Mouse (Mus musculus): ENCODE data around the gene Fam131c.

Gene Fam131c

GRCm38 (mm10) chr4:141408577-141408976 is 40.6 kb downstream of the Fam131c start:
- no peak for DNase-seq (ENCODE audit: low spot score)

GRCm38 (mm10) chr4:141411430-141411992 is 43.5 kb downstream of the Fam131c start:
- DNase-seq (ENCODE audit: low spot score), result no peak

- DNase-seq (ENCODE audit: low spot score), result no peak
These were observed 47.9 kb downstream of the Fam131c start, which contains the start of gene Clcnkb for GRCm38 (mm10) chr4:141415924-141416323. Gene Clcnkb (minus strand): TSS chr4:141416014.

- no peak for DNase-seq (ENCODE audit: low spot score)
These were observed 51.6 kb downstream of the Fam131c start for GRCm38 (mm10) chr4:141419398-141420191.

DNA sequence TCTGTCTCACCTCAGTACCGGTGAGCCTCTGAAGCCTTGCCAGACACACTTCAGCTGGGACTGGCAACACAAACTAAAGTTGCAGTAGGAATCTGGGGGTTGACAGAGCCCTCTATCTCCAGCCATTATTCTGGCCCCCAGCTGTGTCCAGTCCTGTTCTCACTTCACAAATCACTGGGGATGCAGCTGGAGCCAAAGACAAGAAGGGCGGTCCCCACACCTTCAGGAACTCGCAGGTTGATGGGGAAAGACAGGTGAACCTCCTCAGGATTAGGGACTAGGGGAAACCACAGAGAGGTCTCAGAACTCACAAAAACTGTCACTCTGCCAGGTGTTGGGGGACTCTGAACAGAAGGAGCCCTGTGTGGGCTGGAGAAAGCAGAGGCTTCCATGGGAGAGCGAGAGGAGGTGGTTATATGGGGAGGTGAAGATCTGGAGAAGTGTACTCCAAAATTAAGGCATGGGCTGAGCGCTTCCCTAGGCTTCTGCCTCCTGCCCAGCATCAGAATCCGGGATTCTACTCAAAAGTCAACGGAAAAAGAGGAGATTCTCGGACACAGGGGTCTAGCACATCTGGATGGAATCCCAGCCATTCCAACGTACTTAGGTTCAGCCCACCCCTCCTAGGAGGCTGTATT is 52.3 kb downstream of the Fam131c start, which contains the start of gene Hspb7:
Gene Hspb7 (plus strand): TSS at position 588 of the 638 bp plus-strand sequence.
- no peak for DNase-seq (ENCODE audit: low spot score)

GRCm38 (mm10) chr4:141420886-141421285 is 52.9 kb downstream of the Fam131c start:
- no peak for DNase-seq (ENCODE audit: low spot score)

GRCm38 (mm10) chr4:141421423-141421822 is 53.4 kb downstream of the Fam131c start:
- no peak for DNase-seq (ENCODE audit: low spot score)

DNA sequence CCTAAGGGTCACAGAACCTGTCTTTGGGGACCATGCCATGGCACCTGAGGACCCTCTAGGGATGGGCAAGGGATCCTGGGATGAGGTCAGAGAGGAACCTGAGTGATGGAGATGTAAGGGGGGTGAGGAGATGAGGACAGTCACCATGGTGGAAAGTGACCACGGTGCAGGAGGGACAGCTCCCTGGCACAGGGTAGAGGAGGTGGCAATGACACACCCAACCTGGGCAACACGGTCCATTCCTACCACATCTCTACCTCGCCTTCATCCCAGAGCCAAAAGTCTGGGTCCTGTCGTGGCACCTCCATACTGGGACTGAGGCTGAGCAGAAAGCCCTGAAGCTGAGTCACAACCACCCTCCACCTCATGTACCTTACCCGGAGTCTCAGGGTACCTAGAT is 54.8 kb downstream of the Fam131c start:
- no peak for DNase-seq (ENCODE audit: low spot score)

DNA sequence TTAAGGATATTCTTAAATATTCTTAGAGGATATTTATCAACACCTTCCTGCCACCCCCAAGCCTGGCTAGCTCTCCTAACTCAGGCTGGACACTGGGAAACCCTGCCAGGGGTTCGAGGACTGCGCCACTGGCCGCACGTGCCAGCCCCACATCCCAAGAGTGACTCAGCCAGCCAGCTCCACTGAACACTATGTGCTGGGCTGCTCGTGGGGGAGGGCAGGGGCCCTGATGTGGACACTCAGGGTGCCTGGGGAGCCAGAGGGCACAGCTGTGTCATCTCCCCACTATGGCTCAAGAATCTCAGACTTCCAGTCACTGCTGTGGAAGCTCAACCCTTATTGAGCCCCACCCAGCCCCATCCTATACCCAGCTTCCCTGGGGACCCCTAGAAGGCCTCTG is 55.3 kb downstream of the Fam131c start:
- no peak for DNase-seq (ENCODE audit: low spot score)

GRCm38 (mm10) chr4:141423691-141424431 is 55.8 kb downstream of the Fam131c start:
- no peak for DNase-seq (ENCODE audit: low spot score)

DNA sequence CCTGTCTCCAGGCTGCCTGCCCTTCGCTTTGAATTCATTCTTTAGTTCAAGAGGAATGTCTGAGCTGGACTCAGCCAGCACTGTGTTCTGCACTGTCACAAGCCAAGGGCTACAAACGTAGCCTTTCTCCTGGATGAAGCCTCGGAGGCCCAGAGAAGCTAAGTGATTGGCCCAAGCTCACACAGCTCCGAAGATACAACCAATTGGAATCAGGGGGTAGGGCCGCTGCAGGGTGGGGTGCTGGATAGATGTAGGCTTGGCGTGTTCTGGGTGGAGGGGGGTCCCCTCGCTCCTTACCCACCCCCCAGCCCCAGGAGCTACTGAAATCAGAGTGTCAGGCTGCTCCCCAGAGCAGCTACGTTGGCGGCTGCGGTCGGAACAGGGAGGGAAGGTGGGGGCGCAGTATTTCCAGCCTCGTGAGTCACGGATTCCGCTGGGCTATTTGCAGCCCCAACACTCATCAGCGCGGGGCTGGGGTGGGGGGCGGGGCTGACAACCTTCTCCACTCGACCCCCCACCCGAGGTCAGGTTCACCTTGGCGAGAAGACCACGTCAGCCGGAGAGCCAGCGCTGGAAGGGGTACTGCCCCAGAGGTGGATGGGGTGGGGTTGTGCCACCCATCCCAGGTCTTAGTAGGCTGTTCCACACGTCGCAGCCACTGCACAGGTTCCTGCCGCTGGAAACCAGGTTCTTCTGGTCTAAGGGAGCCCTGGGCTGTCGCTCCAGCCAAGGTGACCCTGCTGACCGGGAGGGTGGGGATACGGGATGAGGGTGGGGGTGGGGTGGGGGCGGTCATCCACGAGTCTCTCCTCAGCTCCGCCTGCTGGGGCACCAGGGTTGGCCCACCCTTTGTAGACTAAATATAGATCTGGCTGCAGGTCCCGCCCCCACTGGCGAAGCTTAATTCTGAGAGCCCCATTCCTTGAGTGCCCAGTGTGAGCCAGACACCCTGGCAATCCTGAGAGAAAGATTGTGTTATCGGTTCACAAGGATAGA is 57.8 kb downstream of the Fam131c start:
- peak; percentile 77 for DNase-seq (ENCODE audit: low spot score)

DNA sequence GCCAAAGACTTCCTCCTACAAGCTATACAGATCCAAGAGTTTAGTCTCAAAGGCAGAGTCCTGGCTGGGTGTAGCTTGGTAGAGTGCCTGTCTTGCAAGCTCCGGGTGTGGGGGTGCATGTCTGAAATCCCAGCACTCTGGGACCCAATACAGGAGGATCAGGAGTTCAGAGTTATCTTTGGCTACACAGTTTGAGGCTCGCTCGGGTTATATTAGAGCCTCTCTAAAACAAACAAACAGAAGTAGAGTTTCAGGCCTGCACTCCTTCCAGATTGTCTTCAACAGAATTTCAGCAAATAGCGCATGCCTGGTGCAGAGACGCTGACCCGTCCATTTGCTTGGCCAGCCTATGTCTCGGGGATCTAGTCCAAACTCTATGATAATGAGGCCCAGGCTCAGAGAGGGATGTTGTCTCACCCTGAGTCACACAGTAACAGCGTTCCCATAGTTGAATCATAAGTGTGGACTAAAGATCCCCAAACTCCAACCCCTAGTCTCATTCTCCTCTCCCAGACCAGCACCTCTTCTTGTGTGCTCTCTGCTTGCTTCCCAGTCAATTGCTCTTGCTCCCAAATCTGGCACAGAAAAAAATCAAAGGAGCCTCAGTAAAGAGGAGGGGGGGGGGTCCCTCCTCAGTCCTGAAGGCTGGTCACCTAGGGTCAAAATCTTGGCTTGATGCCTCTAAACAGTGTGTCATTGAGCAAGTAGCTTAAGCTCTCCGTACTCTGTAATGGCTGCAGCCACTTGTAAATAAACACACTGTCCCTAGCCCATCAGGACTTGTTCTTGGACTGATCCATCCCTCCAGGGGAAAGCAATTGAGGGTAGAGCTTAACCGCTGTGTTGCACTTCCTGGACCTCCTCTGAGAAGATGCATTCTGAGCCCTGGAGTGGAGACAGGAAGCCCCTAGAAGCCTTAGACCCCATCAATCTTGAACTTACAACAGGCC is 59.1 kb downstream of the Fam131c start:
- no peak for DNase-seq (ENCODE audit: low spot score)

- no peak for DNase-seq (ENCODE audit: low spot score)
These were observed 59.9 kb downstream of the Fam131c start for GRCm38 (mm10) chr4:141427921-141428320.

- no peak for DNase-seq (ENCODE audit: low spot score)
These were observed 61.4 kb downstream of the Fam131c start for GRCm38 (mm10) chr4:141429381-141429780.

DNA sequence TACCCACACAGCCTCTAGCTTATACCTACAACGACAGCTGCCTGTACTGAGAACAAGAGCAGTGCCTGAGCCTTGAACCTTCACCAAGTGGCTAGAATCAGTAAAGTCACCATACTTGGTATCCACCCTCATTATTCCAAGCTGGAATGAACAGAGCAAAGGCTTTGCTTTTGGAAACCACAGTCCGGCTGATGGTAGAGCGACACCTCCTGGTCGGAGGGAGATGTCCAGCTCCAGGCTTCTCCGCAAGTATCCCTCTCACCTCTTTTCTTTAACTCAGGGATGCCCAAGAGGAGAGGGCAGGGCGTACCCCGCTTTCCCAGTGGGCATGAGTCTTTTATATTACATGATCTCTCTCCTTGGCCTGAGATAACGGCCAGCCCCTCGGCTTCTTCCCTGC is 61.8 kb downstream of the Fam131c start:
- no peak for DNase-seq (ENCODE audit: low spot score)

DNA sequence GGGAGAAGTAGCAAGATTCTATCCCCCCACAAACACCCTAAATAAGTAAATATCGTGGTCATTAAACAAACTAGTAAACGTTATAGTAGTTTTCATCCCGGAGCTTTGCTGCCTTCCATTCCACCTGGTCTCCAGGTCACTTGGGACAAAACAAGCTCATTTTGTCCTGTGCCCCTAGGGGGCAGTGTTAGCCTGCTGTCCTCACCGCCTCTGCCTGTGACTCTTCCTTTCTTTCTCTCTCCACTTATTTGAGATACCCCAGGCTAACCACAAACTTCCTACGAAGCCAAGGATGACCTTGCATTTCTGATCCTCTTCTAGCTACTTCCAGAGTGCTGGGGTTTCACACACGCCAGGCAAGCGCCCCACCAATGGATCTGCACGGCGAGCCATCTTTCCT is 63.0 kb downstream of the Fam131c start:
- peak; percentile 75 for DNase-seq (ENCODE audit: low spot score)

DNA sequence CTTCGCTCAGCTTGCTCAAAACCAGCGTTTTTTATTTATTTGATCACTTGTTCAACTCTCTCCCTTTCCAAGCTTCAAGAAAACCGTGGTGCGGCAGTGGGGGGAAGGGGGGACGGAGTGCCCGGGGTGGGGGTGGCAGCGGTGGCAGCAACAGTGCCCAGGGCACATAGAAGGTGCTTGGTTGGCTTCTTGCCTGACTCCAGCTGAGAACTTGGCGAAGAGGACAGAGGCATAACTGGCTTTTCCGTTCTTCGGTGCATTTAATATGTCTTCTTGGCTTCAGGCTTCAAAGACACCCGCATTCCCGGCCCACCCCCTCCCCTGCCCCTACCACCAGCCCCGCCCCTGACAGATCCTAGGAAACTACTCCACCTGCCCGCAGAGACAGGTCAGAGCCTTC is 64.6 kb downstream of the Fam131c start:
- no peak for DNase-seq (ENCODE audit: low spot score)

DNA sequence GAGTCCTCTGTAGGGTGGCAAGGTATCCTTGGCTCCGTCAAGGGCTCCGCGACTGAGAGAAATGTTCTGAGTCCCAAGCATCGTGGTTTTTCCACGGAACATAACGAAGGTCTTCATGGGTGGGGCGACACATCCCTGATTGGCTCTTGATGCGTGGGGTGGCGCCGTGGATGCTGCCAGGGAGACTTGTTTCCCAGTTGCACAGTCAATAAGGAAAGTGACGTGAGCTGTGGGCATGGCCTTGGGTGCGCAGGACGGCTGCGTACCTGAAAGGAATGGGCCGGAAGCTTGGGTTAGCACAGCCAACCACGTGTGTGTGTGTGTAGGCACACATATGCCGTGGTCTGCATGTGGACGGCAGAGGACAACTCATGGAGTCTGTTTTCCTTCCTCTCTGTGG is 65.2 kb downstream of the Fam131c start:
- DNase-seq (ENCODE audit: low spot score), result no peak

Measured in layer of hippocampus, adult 11-12 months (tissue).